Mouse (Mus musculus) spleen, postnatal 0 days (tissue): Measurements from ENCODE around the gene Ankdd1b. TPM values are rescaled to one million over a fixed set of nuclear protein-coding genes. Genes with fewer than 3 reads are reported as not detected.

Experiments used
- polyA plus RNA-seq: library from polyadenylated mRNA; unstranded; fragments of >200 nt; fragmentation: Nextera tagmentation; extraction: Ambion mirVana; gene quantifications from 2 replicates; pipeline ENCODE4 v1.2.1, GENCODE M21; 2015

Ankdd1b gene
- 0.10 TPM in 1 of 2 replicates, not detected in the other for polyA plus RNA-seq

DNA sequence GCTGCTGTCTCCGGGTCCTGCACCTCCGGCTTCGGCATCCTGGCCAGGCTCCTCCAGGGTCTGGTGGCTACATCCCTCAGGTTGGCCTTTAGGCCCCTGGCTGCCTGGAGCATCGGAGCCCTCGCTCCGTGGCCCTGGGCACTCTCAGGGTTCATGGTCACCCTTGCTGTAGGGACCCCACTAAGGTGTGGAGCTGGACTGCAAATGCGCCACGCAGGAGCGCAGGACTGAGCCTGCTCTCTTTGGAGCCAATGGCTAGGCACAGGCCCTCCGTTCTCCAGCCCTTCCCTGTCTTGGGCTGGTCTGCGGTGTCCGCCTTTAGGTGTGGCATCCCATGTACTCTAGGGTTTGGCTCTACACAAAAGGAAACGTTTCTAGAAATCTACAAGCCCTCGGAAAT, at the start of gene Ankdd1b:
Gene Ankdd1b (minus strand): TSS at position 242 of the 400 bp plus-strand sequence.

DNA sequence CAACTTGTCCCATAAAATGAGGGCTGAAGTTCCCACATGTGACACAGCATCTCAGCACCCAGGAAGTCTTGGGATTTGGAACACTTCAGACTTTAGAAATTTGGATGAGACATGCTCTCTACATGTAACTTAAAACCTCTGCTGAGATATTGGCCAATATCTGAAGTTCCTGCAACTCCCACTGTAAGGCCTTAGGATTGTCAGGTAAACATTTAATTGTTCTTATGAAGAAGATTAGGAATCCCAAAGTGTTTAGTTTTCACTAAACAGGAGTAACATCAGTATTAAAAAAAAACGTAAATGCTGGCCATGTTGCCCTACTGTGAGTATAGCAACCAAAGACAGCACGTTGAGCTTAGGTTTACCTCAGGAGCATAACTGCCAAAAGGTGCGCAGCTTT, 19.4 kb upstream of the Ankdd1b start, which contains the start of gene Gm17622:
Gene Gm17622 (plus strand): TSS at position 301 of the 400 bp plus-strand sequence.

DNA sequence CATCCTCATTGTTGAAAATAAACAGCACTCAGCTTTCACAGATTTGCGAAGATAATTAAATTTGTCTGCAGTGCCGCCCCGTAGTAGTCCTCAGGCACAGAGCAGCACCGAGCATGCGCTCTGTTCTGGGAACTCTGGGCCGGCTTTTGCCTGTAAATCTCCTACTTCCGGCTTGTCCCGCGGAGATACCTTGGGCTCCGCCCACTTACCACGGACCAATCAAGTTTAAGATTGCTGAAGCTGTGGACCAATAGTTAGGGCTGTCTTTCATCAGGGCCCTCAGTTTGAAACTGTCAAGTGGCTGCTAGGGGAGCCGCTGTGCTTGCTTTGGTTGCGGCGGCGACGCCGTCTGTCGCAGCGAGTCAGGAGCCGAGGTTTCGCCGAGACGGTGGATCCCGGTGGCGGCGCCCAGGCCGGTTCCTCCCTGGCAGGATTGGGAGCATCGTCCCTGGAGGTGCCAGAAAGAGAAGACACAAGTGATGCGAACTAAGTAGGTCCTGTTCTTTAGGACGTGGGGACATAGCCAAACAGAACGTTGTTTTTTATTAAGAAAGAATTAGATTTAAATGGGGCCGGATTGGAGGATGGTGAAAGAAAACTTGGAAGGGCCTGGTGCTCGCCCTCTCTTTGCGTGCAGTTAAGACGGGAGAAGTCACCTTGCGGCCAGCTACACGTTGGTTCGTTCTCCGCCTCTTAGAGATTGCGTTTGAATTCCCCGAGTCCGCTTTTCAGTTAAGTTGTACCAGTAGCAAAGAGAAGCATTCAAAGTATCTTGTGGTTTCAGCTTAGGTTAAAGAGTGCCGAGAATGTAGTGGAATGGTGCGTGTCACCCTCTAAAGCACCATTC, 82.7 kb downstream of the Ankdd1b start, which contains the start of gene Poc5:
Gene Poc5 (plus strand): TSS at position 253 of the 847 bp plus-strand sequence.

Other genes starting within 250 kb of the Ankdd1b start
- 7.0 and 7.3 TPM in 2 replicates for gene Poc5, start 82.9 kb downstream of the Ankdd1b start, polyA plus RNA-seq
- gene Gm17622, start 19.5 kb upstream of the Ankdd1b start, polyA plus RNA-seq = not detected in 2 replicates
- gene Polk, start 71.4 kb upstream of the Ankdd1b start, polyA plus RNA-seq = 4.7 and 4.9 TPM in 2 replicates
- gene Col4a3bp, start 71.4 kb upstream of the Ankdd1b start, polyA plus RNA-seq = 6.2 and 6.8 TPM in 2 replicates
- gene Hmgcr, start 199.7 kb upstream of the Ankdd1b start, polyA plus RNA-seq = 15.3 and 17.8 TPM in 2 replicates